Mouse (Mus musculus): ENCODE results near the gene Gclm.
"Not testable (repeated sequence)": the region's sequence is repeated elsewhere in the genome, so short reads cannot be mapped to it uniquely, and the experiment has no call there.

Gene Gclm

DNA sequence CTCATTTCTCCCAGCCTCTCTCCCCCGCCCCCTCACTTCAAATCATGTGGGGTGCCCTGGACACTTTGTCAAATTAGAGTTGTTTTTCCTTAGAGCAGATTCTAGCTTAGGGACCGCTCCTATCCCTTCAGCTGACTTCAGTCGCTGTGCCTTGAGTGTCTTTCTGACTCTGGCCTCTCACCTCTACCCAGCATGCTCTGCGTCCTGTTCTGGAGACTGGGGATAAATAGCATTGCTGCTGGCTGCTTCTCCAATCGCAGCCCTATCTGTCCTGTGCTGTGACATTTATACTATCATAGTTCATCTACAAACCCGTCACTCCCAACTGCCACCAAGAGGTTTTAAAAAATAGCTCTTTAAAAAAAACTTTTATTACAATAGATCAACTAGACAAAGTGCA lies 2.5 kb upstream of the Gclm start:
- DNase-seq (ENCODE audit: low read depth, low spot score), result peak; percentile 51

- peak; percentile 76 for DNase-seq (ENCODE audit: low read depth, low spot score)
Measured at GRCm38 (mm10) chr3:122243416-122244167, 1.8 kb upstream of the Gclm start.

- DNase-seq (ENCODE audit: low read depth, low spot score), result no peak
Measured at GRCm38 (mm10) chr3:122244759-122245158, 598 bp upstream of the Gclm start.

- peak; percentile 61 for DNase-seq (ENCODE audit: low read depth, low spot score)
Measured at GRCm38 (mm10) chr3:122245878-122246332, 548 bp downstream of the Gclm start.

GRCm38 (mm10) chr3:122246406-122246805 lies 1.0 kb downstream of the Gclm start:
- no peak for DNase-seq (ENCODE audit: low read depth, low spot score)

DNA sequence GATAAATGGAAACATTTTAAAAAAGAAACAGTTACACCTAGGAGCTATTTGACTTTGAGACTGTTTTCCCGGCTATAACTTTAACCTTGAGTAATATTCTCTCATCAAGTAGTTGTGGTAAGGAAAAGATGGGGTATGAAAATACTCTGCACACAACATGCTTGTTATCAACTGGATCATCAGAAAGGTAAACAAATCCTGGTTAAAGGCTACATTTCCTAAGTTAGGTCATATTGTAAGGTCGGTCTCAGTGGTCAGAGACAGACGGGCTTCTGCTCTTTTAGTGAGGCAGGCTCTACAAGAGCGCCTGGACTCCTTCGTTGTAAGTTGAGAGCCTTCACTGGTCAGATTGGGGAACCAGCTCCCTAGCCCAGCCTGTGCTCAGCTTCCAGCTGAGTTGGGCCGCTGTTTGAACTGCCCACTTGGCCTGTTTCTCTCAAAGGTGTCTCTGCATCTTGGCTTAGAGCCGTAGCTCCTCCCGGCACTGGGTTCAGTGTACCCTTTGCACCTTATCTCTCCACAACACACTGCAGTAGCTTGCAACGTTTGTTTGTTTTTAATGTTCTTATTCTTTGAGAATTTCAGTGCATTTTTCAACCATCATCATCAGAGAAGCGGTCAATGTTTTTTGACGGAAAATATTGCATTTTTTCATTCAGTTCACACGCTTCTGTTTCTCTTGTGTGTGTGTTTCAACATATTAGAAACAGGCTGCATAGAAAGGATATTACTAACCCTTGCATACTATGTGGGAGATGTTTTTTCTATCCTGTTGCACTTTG lies 1.8 kb downstream of the Gclm start:
- no peak for DNase-seq (ENCODE audit: low read depth, low spot score)

DNA sequence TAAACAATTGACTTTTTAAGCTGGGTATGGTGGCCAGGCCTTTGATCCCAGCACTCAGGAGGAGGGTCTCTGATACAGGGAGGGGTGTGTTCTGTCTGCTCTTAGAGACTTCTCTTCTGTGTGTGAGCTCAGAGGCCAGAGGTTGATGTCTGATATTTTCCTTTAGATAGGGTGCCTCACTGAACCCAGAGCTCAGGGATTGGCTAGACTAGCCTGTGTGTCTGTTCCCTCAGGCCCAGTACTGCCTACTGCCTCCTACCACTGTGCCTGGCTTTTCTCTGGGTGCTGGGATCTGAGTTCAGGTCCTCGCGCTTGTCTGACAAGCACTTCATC lies 2.4 kb downstream of the Gclm start:
- DNase-seq (ENCODE audit: low read depth, low spot score), result no peak

DNA sequence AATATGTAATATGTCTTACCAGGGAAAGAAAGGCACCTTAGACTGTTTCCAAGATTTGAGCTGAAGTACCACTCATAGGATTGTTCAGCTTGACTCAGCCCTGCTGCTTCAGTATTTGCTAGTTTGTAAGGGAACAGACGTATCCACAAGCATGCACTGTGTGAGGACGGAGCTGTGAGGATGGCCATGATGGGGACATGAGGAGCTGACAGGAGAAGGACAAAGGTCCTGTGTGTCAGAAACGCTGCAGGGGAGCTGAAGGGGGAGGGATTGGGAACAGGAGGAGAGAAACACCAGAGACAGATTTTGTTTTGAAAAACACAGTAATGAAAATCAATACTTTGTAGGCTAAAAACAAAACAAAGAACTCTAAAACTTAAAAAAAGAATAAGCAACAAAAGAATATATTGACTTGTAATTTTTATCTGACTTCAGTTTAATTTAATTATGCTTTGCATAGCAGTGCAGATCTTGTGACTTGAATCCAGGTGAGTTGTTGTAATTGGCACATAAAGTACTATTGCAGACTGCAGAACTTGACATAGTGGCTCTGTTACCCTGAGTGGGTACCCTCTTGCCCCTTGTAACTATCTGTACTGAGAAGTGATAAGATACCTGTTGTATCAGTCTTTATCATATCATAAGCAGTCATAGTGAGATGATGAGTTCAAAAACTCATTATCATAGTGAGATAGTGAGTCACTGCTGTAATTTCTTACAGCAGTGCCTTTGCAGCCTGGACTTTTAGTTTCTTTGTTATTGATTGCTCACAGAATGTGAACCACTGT lies 7.3 kb downstream of the Gclm start:
- DNase-seq (ENCODE audit: low read depth, low spot score), result no peak

GRCm38 (mm10) chr3:122254050-122254449 lies 8.7 kb downstream of the Gclm start:
- DNase-seq (ENCODE audit: low read depth, low spot score), result not testable (repeated sequence)

DNA sequence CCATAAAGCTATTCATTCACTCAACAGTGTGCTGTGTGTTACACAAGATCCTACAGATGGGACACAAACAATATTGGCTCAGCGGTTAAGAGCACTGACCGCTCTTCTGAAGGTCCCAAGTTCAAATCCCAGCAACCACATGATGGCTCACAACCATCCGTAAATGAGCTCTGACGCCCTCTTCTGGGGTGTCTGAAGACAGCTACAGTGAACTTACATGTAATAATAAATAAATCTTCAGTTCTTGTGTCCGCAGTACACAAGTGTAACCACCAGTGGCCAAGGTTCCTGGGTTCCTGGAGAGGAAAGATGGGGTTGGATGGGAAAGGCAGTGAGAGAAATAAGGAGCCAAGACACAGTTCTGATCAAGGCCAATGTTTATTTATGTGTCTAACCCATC lies 24.6 kb downstream of the Gclm start:
- DNase-seq (ENCODE audit: low read depth, low spot score), result peak; percentile 80

DNA sequence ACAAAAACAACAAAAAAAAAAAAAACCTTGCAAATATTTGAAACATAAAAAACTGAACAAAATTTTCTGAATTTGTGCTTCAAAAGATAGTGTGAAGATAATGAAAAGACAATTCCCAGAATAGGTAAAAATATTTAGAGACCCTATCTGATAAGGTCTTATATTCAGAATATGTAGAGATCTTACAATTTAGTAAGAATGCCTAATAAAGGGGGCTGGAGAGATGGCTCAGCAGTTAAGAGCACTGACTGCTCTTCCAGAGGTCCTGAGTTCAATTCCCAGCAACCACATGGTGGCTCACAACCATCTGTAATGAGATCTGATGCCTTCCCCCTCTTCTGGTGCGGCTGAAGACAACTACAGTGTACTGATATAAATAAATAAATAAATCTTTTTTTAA lies 27.2 kb downstream of the Gclm start:
- not testable (repeated sequence) for DNase-seq (ENCODE audit: low read depth, low spot score)

- no peak for DNase-seq (ENCODE audit: low read depth, low spot score)
Measured at GRCm38 (mm10) chr3:122273407-122274240, 28.3 kb downstream of the Gclm start.

GRCm38 (mm10) chr3:122274241-122275024 lies 29.1 kb downstream of the Gclm start, which contains the start of gene Dnttip2:
TSS of gene Dnttip2 (plus strand) at chr3:122274388.
- DNase-seq (ENCODE audit: low read depth, low spot score), result peak; percentile 99

DNA sequence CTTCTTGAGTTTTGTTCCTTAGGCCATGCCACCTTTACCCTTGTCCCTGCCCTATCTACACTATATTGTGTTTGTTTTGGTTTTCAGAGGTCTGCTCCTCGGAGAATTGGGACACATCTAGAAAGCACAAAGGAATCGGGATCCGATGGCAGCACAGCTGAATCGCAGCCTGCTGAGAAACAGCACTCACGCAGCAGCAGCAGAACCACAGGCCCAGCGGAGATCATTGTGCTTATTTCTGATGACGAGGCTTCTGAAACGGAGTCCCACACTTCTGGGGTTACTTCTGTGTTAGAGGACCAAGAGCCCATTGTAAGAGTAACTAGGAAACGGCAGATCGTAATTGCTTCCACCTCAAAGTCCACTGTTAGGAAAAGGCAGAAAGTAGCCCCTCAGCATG lies 29.8 kb downstream of the Gclm start:
- DNase-seq (ENCODE audit: low read depth, low spot score), result no peak

DNA sequence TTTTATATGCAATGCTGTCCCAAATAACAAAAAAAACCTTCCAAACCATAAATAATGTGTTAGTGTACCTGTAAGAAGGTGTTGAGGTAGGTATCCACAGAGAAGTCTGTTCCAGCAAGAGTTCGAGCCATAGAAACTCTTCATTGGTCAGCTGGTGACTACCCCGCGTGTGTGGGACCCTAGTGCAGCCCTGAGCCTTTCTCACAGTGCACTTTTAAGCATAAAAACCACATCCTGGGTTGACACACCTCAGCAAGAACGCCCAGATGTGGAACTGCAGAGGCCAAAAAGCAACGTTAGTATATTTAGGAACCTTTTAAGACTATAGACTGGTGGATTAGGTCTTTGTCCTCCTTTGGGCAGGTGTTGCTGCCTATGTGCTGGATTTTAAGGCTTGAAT lies 41.8 kb downstream of the Gclm start:
- DNase-seq (ENCODE audit: low read depth, low spot score), result no peak

- no peak for DNase-seq (ENCODE audit: low read depth, low spot score)
Measured at GRCm38 (mm10) chr3:122288613-122289195, 43.3 kb downstream of the Gclm start.

DNA sequence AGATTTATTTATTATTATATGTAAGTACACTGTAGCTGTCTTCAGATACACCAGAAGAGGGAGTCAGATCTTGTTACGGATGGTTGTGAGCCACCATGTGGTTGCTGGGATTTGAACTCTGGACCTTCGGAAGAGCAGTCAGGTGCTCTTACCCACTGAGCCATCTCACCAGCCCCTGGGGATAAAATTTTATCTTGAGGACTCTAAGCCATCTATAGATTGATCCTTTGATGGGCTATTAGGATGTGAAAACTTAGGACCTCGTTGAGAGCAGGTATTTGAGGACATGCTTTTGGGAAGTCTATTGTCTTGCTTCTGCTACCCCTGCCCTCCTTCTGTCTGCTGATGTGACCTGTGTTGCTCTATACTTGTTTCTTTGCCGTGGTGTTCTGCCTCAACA lies 44.0 kb downstream of the Gclm start:
- DNase-seq (ENCODE audit: low read depth, low spot score), result not testable (repeated sequence)

GRCm38 (mm10) chr3:122290696-122291095 lies 45.3 kb downstream of the Gclm start:
- no peak for DNase-seq (ENCODE audit: low read depth, low spot score)

- peak; percentile 82 for DNase-seq (ENCODE audit: low read depth, low spot score)
Measured at GRCm38 (mm10) chr3:122291828-122292227, 46.5 kb downstream of the Gclm start.

Measured in ZHBTc4 (cell line).